Mouse (Mus musculus) adipocyte (in vitro differentiated cells): ENCODE data around the gene Rnf121.
A peak's percentile ranks its signal among the peaks of the same experiment; 100 is the strongest.

Experiments used
- DNase-seq: peaks from one replicate; pipeline ENCODE4 v3.0.0-alpha.2; 2016; ENCODE audit warnings: low spot score

Rnf121 gene

DNA sequence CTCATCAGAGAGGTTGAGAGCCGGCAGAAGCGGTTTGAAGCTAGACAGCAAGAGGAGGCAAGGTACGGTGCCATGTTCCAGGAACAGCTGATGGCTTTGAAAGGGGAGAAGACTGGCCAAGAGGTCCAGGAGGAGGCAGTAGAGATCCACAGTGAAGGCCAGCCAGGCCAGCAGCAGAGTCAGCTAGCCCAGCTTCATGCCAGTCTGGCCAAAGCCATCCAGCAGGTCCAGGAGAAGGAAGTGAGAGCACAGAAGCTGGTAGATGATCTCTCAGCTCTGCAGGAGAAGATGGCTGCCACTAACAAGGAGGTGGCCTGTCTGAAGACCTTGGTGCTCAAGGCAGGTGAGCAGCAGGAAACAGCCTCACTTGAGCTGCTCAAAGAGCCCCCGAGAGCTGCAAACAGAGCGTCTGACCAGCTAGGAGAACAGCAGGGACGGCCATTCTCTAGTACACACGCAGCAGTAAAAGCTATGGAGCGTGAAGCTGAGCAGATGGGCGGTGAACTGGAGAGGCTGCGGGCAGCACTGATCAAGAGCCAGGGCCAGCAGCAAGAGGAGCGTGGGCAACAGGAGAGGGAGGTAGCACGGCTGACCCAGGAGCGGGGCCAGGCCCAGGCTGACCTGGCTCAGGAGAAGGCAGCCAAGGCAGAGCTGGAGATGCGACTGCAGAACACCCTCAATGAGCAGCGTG, 65.7 kb downstream of the Rnf121 start:
- DNase-seq: no peak

DNA sequence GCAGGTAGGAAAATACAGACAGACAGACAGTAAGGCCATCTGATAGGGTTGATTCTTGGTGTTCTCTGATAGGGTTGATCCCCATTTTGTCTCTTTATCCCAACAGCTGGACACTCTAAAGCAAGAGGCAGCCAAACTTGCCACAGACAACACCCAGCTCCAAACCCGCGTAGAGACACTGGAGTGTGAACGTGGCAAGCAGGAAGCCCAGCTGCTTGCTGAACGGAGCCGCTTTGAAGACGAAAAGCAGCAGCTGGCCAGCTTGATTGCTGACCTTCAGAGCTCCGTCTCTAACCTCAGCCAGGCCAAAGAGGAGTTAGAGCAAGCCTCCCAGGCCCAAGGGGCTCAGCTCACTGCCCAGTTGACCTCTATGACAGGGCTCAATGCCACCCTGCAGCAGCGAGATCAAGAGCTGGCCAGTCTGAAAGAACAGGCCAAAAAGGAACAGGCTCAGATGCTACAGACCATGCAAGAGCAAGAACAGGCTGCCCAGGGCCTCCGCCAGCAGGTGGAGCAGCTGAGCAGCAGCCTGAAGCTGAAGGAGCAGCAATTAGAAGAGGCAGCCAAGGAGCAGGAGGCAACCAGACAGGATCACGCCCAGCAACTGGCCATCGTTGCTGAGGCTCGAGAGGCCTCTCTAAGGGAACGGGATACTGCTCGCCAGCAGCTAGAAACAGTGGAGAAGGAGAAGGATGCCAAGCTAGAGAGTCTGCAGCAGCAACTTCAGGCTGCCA, 66.9 kb downstream of the Rnf121 start:
- DNase-seq: peak; percentile 70

DNA sequence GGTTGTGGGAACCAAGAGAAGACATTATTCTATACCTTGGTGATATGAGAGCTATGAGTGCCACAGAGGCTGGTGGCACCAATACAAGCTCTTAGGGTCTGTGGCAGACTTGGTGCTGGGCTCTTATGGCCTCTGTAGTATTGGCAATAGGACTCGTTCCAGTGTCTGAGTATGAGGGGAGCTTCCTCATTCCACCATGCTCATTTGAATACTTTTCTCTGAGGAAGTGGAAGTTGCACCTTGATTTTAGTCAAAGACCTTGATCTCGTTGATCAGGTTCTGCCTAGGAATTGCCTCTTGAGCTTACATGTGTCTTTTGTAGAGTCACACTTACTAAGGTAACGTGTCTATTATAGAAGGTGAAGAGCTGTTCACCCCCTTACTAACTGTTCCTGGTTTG, 71.0 kb downstream of the Rnf121 start:
- DNase-seq: no peak

DNA sequence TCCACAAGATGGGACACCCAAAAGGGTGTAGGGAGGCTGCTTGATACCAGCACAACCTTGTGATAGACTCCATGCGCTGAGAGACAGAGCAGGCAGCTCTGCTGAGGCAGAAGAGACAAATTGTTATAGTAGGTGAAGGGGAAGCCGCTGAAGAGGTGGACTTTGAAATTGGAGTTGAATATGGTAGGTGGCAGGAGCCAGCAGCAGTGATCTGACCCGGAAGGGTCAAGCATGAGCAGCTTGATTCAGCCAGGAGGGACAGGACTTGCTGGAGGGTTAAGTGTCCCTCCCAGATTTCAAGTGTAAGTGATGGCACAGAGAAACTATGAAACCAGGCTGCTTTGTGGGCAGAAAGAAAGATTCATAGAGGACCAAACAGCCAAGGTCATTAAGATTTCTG, 80.2 kb downstream of the Rnf121 start:
- DNase-seq: no peak

DNA sequence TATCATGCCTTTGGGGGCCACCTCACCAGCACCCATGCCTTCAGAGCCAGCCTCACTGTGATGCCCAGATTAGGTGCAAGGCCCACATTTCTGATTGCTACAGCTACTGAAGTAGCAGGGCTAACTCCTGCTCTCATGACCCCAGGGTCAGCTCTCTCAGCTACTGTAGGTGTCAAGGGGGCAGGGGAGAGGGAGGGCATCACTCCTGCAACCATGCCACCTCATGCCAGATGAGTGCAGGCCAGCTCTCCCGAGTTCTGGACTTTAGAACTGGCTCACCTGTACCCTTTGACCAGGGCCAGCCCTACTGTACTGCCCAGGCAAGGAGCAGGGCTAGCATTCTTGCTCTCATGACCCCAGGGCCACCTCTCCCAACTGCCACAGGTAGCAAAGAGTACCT, 82.5 kb downstream of the Rnf121 start:
- DNase-seq: no peak

DNA sequence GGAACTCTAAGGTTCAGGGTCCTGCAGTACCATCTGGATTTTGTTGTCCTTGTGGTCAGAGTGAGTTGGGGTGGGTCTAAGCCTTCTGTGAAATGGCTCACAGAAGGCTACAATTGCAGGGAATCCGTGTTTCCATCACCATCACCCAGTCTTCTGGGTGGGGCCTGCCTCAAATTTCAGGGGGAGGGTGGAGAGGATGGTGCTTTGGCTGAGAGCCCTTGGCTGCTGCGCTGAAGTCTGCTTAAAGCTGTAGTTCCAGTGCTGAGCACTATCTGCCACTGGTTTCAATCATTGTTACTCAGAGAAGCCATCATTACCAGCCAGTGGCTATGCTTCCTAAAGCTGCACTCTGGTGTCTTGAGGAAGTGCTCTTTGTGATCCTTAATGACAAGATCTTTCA, 90.8 kb downstream of the Rnf121 start:
- peak; percentile 40 for DNase-seq

DNA sequence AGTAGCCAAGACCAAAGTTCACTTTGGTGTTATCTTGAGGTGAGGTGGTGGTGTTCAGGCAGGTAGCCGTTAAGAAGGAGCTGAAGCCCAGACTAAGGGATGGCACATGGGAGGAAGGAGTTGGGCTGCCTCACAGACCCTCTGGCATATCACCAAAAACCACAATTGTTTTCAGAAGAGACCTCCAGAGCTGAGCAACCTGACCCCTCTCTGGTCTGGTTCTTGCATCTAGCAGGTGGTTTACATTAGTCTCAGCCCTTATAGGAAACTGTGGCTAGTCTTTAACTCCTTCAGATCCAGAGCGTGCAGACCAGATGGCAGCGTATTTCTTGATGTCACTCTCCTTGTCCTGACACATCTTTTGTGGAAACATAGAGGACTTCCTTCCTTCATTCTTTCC, 91.5 kb downstream of the Rnf121 start:
- no peak for DNase-seq

DNA sequence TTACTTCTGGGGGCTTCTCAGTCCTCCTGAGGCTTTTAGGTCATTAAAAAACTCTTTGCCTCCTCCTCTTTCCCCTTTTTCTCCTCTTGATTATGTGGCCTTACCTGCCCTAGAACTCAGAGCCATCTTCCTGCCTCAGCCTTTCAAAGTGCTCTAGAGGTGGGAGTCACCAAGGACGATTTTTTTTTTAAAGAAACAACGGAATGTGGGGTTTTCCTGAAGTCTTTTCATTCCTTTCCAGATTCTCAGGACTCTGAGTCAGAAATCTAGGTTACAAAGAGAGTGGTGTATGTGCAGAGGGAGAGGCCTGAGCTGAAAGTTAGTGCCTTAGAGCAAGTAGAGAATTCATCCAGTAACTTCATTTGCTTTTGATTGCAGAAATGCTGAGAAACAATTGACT, 93.5 kb downstream of the Rnf121 start:
- no peak for DNase-seq

DNA sequence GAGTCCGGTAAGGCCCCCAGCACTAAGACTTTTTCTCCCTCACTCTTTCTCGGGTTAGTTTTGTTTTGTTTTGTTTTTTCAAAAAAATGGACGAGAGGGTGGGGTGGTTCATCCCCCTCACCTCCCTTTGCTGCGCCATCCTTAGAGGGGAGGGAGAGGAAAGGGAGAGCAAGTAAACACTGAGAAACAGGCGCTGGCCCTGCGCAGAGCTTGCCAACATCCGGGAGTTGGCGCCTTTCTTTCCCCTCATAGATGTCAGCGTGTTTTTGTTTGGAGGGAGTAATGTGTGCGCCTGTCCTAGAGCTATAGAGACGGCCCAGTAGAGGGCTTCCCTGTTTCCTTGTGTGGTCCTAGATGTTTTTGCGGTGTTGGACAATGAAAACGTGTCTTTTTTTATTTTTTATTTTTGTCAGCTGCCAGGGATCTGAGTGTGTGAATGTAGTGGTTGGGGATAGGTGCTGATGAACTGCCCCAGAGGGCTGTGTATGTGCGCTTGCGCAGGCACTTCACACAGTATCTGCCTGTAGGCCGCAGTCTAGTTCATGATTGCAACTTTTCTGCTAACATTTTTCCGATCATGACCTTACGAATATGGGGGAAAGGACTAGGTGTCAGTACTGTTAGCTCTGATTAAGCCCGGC, 94.3 kb downstream of the Rnf121 start:
- DNase-seq: peak; percentile 74

DNA sequence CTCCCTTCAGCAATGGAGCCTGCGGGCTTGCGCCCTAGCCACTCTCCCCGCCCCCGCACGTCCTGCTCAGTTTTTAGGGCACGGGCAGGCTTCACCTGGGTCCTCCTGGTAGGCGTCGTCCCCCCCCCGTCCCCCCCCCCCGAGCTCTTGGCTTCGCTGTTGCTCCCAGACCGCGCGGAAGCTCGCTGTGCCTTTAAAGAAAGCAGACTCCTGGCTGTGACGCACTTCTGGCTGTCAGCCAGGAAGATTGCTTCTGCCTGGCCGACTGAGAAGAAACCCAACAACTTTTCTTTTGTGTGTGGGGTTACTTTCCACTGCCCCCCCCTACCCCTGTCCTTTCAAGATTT, 94.9 kb downstream of the Rnf121 start:
- DNase-seq: peak; percentile 94

DNA sequence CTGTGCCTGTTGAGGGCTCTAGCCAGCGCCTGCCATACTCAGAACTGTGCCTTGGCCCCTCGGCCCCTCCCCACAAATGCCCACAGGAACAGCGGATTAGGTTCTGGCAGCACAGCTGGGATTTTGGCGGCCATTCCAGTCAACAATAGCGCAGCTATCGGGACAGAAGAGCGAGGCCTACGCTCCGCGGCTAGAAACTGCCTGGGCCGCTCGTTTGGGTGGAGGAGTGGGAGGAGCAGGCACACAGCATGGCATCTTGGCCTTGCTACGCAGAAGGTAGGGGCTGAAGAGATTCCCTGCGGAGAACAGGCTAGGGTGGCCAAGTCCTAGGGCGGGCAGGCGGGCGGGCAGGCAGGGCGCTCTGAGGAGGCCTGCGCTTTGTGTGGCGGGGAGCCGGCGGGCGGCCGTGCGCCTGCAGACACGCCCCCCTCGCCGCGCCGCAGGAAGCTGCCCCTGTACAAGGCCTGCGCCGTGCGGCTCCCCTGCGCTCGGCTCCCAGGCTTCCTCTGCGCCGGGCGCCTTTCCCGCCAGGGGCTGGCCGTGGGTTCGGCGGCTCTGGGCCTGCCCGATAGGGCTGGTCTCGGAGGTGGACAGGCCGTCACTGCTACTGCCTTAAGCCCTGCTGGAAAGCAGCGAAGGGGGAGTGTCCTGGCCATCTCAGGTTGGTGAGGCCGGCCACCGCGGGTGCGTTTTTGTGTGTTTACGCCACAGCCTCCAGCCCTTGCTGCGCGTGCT, 95.4 kb downstream of the Rnf121 start:
- DNase-seq: peak; percentile 67
